Mouse (Mus musculus) heart, postnatal 0 days (tissue): ENCODE results near the gene Wfdc18.

Experiments used
- CTCF ChIP-seq: IDR thresholded peaks from 2 replicates; pipeline ENCODE4 v1.5.1; 2016; ENCODE audit warnings: antibody characterized with exemption, control low read depth, low read depth
- EP300 ChIP-seq: IDR thresholded peaks from 2 replicates; pipeline ENCODE4 v1.6.1; 2016; ENCODE audit warnings: antibody characterized with exemption, low read depth

DNA sequence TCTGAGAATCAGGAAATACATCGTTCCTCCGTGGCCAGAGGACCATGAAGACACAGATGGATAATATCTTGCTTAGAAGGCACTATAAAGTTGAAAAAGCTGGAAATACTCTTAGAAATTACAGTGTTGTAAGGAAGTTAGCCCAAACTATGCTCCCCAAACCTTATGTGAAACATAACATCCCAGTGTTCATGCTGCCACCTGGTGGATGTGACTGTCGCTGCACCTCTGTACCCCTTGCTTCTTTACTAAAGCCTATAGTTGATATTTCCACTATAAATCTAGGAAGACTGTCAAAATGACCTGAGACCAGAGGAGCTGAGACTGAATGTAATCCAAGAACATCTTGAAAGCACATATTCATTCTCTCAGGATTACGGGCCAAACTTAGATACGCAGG lies 30.4 kb downstream of the Wfdc18 start:
- TF ChIP-seq CTCF (peak; percentile 88), EP300 (no peak)
